Mouse (Mus musculus): ENCODE measurements around the gene Lin7a. TPM values are rescaled to one million over a fixed set of nuclear protein-coding genes. Genes with fewer than 3 reads are reported as not detected.

Lin7a gene
- total and polyA plus RNA-seq, 3 experiments = not detected

DNA sequence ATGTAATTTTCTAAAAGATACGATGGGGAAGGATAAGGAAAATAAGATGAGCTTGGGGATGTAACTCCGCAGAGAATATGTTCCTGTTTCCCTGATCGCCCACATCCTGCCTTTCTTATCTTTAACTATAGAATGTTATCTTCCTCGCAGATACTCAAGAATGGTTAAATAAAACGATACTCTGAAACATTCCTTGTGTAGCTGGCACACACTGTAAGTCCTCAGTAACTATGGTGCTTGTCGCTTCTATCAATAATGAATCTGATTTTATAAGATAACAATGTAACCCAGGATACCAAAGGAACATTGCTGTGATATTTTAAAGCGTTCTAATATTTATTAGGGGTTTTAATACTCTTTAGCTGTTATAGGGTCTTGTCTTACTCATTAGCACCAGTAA is 22.4 kb upstream of the Lin7a start:
- ATAC-seq (ENCODE audit: extremely low read depth, insufficient number of reproducible peaks, low FRiP score, poor library complexity, severe bottlenecking) = no peak
- no peak overlapping the region for H3K4me3 ChIP-seq (ENCODE audit: low read depth, low read length)
- no peaks in the 10 kb centered on the region for H3K36me3 ChIP-seq (replicated peaks)
- TF ChIP-seq TAL1 (conservative IDR thresholded peaks at IDR 0.05; ENCODE audit: low read depth, low read length) (no peak), CTCF (IDR thresholded peaks at IDR 0.05; ENCODE audit: low read depth, low read length) (no peak), POLR2AphosphoS5 (IDR thresholded peaks at IDR 0.05; ENCODE audit: insufficient replicate concordance, low read depth, low read length) (no peak), GATA1 (IDR thresholded peaks at IDR 0.05; ENCODE audit: borderline replicate concordance, low read length) (no peak), GATA2 (IDR thresholded peaks at IDR 0.05; ENCODE audit: borderline replicate concordance, low read depth, low read length) (no peak)
- DNase-seq (ENCODE audit: low spot score) = no peak
- peaks cover 2% of the 10 kb centered on the region for H3K9me3 ChIP-seq (replicated peaks)
- no peaks in the 10 kb centered on the region for H3K27me3 ChIP-seq (ENCODE audit: insufficient read depth, low read length)
- H3K4me1 ChIP-seq (ENCODE audit: insufficient read depth, low read depth, low read length) = no peaks in the 10 kb centered on the region

DNA sequence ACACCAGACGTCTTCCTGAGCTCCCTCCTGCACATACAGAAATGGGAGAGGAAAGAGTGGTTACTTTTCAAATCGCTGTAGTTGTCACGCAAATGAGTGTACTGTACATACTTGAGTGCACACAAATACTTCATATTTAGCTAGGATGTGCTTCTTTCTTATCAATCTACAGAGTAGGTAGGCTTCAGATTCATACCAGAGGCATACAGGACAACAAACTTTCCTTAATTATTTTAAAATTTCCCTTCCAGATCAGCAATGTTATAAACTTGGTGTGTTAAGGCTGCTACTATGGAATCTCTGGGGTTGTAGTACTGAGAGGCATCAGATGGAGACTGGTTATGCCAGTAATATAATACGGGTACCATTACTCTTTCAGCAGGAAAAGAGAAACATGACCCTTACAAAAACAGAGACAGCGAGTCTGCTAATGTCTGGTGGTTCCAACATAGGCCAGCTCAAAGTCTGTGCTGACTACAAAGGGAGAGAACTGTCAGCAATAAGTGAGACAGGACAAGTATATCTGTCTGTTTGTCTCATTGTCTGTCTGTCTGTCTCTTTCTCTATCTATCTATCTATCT is 21.8 kb upstream of the Lin7a start:
- H3K4me3 ChIP-seq (ENCODE audit: low read depth, low read length) = no peak overlapping the region
- H3K9me3 ChIP-seq (replicated peaks) = no peaks in the 10 kb centered on the region; the same call in none of the 2 replicates
- DNase-seq (ENCODE audit: low spot score) (no peak), ATAC-seq (ENCODE audit: extremely low read depth, insufficient number of reproducible peaks, low FRiP score, poor library complexity, severe bottlenecking) (no peak)
- no peaks in the 10 kb centered on the region for H3K27me3 ChIP-seq (ENCODE audit: insufficient read depth, low read length)
- TF ChIP-seq GATA2 (IDR thresholded peaks at IDR 0.05; ENCODE audit: borderline replicate concordance, low read depth, low read length) (no peak), GATA1 (IDR thresholded peaks at IDR 0.05; ENCODE audit: borderline replicate concordance, low read length) (no peak), POLR2AphosphoS5 (IDR thresholded peaks at IDR 0.05; ENCODE audit: insufficient replicate concordance, low read depth, low read length) (no peak), TAL1 (conservative IDR thresholded peaks at IDR 0.05; ENCODE audit: low read depth, low read length) (no peak), CTCF (IDR thresholded peaks at IDR 0.05; ENCODE audit: low read depth, low read length) (no peak)
- no peaks in the 10 kb centered on the region for H3K36me3 ChIP-seq (replicated peaks)
- H3K4me1 ChIP-seq (ENCODE audit: insufficient read depth, low read depth, low read length) = no peaks in the 10 kb centered on the region

DNA sequence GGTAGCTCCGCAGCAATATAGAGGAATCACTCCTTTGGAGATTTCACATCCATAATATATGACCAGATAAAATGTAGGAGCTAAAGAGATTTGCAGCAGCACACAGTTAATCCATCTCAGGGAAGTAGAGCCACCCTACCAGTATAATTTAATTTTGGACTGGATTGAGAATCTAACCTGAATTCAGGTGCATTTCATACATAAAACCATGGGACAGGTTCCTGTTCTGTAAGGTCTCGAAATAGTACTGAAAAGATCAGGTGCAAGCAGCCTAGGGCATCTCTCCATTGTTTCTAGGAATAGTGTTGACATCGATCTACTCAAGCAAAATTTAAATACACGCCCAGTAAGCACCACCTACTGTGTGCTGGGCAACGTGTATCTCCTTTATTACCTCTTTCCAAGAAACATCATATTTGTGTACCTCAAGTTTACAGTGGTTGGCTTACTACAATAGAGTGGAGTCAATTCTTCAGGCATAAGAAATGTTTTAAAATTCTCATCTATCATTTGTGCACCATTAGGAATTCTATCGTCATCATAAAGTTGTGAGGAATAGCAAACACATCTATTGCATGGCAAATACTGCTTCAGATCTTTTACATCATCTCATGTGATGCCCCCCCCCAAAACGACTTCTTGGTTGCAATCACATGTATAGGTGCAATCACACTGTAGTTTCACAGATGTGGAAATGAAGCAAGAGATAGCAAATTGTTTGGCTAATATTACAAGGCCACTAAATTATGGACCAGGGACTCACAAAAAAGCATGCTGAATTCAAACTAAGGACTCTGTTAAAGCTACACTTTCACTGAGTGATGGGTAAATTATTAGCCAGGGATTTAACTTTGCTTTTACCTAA is 20.9 kb upstream of the Lin7a start:
- Histone ChIP-seq H3K27me3 (ENCODE audit: insufficient read depth, low read length) (no peaks in the 10 kb centered on the region), H3K4me3 (ENCODE audit: low read depth, low read length) (no peak overlapping the region), H3K36me3 (replicated peaks) (no peaks in the 10 kb centered on the region), H3K4me1 (ENCODE audit: insufficient read depth, low read depth, low read length) (no peaks in the 10 kb centered on the region), H3K9me3 (replicated peaks) (peaks cover 2% of the 10 kb centered on the region)
- ATAC-seq (ENCODE audit: extremely low read depth, insufficient number of reproducible peaks, low FRiP score, poor library complexity, severe bottlenecking) = no peak
- no peak for DNase-seq (ENCODE audit: low spot score)
- TF ChIP-seq CTCF (IDR thresholded peaks at IDR 0.05; ENCODE audit: low read depth, low read length) (no peak), GATA2 (IDR thresholded peaks at IDR 0.05; ENCODE audit: borderline replicate concordance, low read depth, low read length) (no peak), GATA1 (IDR thresholded peaks at IDR 0.05; ENCODE audit: borderline replicate concordance, low read length) (no peak), TAL1 (conservative IDR thresholded peaks at IDR 0.05; ENCODE audit: low read depth, low read length) (no peak), POLR2AphosphoS5 (IDR thresholded peaks at IDR 0.05; ENCODE audit: insufficient replicate concordance, low read depth, low read length) (no peak)

DNA sequence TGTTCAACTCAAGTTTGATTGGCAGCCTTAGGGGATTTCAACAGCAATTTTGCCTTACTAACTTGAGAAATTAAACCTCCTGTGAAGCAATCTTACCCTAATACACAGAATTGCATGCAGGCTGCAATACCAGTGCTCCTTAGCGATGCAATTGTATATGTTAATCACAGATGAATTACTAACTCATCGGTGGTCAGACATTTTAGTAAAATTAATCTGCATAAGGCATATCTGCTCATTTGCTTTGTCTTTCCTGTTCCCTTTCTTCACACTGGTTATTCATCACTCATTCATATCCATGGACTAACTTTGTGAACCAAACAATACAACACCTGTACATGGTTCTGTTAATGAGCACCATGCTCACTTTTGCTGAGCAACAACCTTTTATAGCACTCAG is 20.2 kb upstream of the Lin7a start:
- no peak overlapping the region for H3K4me3 ChIP-seq (ENCODE audit: low read depth, low read length)
- no peak for DNase-seq (ENCODE audit: low spot score)
- peaks cover 3% of the 10 kb centered on the region for H3K9me3 ChIP-seq (replicated peaks)
- no peaks in the 10 kb centered on the region for H3K4me1 ChIP-seq (ENCODE audit: insufficient read depth, low read depth, low read length)
- ATAC-seq (ENCODE audit: extremely low read depth, insufficient number of reproducible peaks, low FRiP score, poor library complexity, severe bottlenecking) = no peak
- H3K36me3 ChIP-seq (replicated peaks) = no peaks in the 10 kb centered on the region
- H3K27me3 ChIP-seq (ENCODE audit: insufficient read depth, low read length) = no peaks in the 10 kb centered on the region
- TF ChIP-seq GATA1 (IDR thresholded peaks at IDR 0.05; ENCODE audit: borderline replicate concordance, low read length) (no peak), CTCF (IDR thresholded peaks at IDR 0.05; ENCODE audit: low read depth, low read length) (no peak), POLR2AphosphoS5 (IDR thresholded peaks at IDR 0.05; ENCODE audit: insufficient replicate concordance, low read depth, low read length) (no peak), TAL1 (conservative IDR thresholded peaks at IDR 0.05; ENCODE audit: low read depth, low read length) (no peak), GATA2 (IDR thresholded peaks at IDR 0.05; ENCODE audit: borderline replicate concordance, low read depth, low read length) (no peak)

DNA sequence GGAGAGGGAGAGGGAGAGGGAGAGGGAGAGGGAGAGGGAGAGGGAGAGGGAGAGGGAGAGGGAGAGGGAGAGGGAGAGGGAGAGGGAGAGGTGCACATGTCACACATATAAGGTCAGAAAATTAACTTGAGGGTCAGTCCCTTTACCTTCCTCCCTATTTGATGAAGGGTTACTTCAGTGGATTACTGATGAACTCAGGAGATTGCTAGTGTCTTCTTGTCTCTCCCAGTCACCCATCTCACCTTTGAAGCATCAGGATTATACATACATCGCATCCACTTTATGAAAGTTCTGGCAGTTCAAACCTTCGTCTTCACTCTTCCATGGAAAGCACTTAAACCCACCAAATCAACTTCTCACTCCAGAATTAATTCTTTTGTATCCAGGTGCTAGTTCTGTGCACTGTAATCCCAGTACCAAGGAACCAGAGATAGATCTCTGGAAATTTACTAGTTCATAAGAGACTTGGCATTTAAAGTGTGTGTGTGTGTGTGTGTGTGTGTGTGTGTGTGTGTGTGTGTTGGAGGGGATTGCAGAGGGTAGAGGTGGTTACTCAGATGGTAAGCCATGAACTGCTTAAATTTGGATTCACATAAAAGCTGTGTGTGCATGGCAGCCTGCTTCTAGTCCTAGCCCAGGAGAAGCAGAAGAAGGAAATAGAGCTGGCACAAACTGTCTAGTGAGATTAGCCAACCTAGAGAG is 19.5 kb upstream of the Lin7a start:
- DNase-seq (ENCODE audit: low spot score) (no peak), ATAC-seq (ENCODE audit: extremely low read depth, insufficient number of reproducible peaks, low FRiP score, poor library complexity, severe bottlenecking) (no peak)
- Histone ChIP-seq H3K4me3 (ENCODE audit: low read depth, low read length) (no peak overlapping the region), H3K4me1 (ENCODE audit: insufficient read depth, low read depth, low read length) (no peaks in the 10 kb centered on the region), H3K36me3 (replicated peaks) (no peaks in the 10 kb centered on the region), H3K27me3 (ENCODE audit: insufficient read depth, low read length) (no peaks in the 10 kb centered on the region), H3K9me3 (replicated peaks) (peaks cover 3% of the 10 kb centered on the region)
- TF ChIP-seq TAL1 (conservative IDR thresholded peaks at IDR 0.05; ENCODE audit: low read depth, low read length) (no peak), GATA2 (IDR thresholded peaks at IDR 0.05; ENCODE audit: borderline replicate concordance, low read depth, low read length) (no peak), GATA1 (IDR thresholded peaks at IDR 0.05; ENCODE audit: borderline replicate concordance, low read length) (no peak), CTCF (IDR thresholded peaks at IDR 0.05; ENCODE audit: low read depth, low read length) (no peak), POLR2AphosphoS5 (IDR thresholded peaks at IDR 0.05; ENCODE audit: insufficient replicate concordance, low read depth, low read length) (no peak)

DNA sequence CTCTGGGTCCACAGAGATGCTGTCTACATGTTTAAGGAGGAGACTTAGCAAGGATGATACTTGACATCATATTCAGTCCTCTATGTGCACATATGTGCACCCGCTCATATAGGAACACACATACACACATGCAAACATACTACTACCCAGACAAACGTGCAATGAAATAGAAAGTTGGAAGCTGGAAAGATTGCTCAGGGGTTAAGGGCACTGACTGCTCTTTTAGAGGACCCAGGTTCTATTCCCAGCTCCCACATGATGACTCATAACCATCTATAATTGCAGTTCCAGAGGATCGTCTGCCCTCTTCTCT is 19.0 kb upstream of the Lin7a start:
- Histone ChIP-seq H3K4me3 (ENCODE audit: low read depth, low read length) (no peak overlapping the region), H3K4me1 (ENCODE audit: insufficient read depth, low read depth, low read length) (no peaks in the 10 kb centered on the region), H3K36me3 (replicated peaks) (no peaks in the 10 kb centered on the region), H3K27me3 (ENCODE audit: insufficient read depth, low read length) (no peaks in the 10 kb centered on the region), H3K9me3 (replicated peaks) (peaks cover 3% of the 10 kb centered on the region)
- ATAC-seq (ENCODE audit: extremely low read depth, insufficient number of reproducible peaks, low FRiP score, poor library complexity, severe bottlenecking) (no peak), DNase-seq (ENCODE audit: low spot score) (no peak)
- TF ChIP-seq TAL1 (conservative IDR thresholded peaks at IDR 0.05; ENCODE audit: low read depth, low read length) (no peak), CTCF (IDR thresholded peaks at IDR 0.05; ENCODE audit: low read depth, low read length) (no peak), GATA1 (IDR thresholded peaks at IDR 0.05; ENCODE audit: borderline replicate concordance, low read length) (no peak), GATA2 (IDR thresholded peaks at IDR 0.05; ENCODE audit: borderline replicate concordance, low read depth, low read length) (no peak), POLR2AphosphoS5 (IDR thresholded peaks at IDR 0.05; ENCODE audit: insufficient replicate concordance, low read depth, low read length) (no peak)

Data from G1E (cell line).